Mouse (Mus musculus) limb, embryonic 13.5 days (tissue): ENCODE measurements around the gene Mettl7a1. TPM values are rescaled to one million over a fixed set of nuclear protein-coding genes. Genes with fewer than 3 reads are reported as not detected.
"Not testable (repeated sequence)": the region's sequence is repeated elsewhere in the genome, so short reads cannot be mapped to it uniquely, and the experiment has no call there.

ENCODE experiments used
- ATAC-seq: fragments of 200-750 bp; cut with Nextera tagmentation; 2 replicates; pipeline ENCODE4 v1.8.0; 2017; ENCODE audit warnings: low read depth, moderate number of reproducible peaks, moderate TSS enrichment; ENCODE audit not compliant: low FRiP score
- H3K27ac ChIP-seq: fragments of 300-500 bp; sonication (generic); 2 replicates; pipeline ENCODE4 v1.5.1; 2015; ENCODE audit warnings: inconsistent platforms, mild to moderate bottlenecking, moderate library complexity
- H3K27me3 ChIP-seq: fragments of 300-500 bp; sonication (generic); 2 replicates; pipeline ENCODE4 v1.6.1; 2015; ENCODE audit warnings: mild to moderate bottlenecking, inconsistent platforms
- H3K36me3 ChIP-seq: fragments of 300-500 bp; sonication (generic); 2 replicates; pipeline ENCODE4 v1.6.1; 2015; ENCODE audit warnings: inconsistent platforms, mild to moderate bottlenecking, moderate library complexity
- H3K4me1 ChIP-seq: fragments of 300-500 bp; sonication (generic); 2 replicates; pipeline ENCODE4 v1.6.1; 2015; ENCODE audit warnings: inconsistent platforms
- H3K4me2 ChIP-seq: fragments of 300-500 bp; sonication (generic); replicated peaks from 2 replicates; pipeline ENCODE4 v1.6.1; 2015; ENCODE audit warnings: inconsistent platforms, mild to moderate bottlenecking, moderate library complexity
- H3K4me3 ChIP-seq: fragments of 300-500 bp; sonication (generic); 2 replicates; pipeline ENCODE4 v1.5.1; 2015; ENCODE audit warnings: moderate library complexity, mild to moderate bottlenecking, inconsistent platforms
- H3K9ac ChIP-seq: fragments of 300-500 bp; sonication (generic); 2 replicates; pipeline ENCODE4 v1.6.1; 2015; ENCODE audit warnings: mild to moderate bottlenecking, inconsistent platforms
- H3K9me3 ChIP-seq: fragments of 300-500 bp; sonication (generic); 2 replicates; pipeline ENCODE4 v1.6.1; 2016; ENCODE audit warnings: inconsistent platforms
- WGBS: fragments of 180-500 bp; shearing (Covaris S2); methylation state at CpG from one replicate; pipeline ENCODE4 v1.1.7; 2015; 5-methylcytosine and 5-hydroxymethylcytosine counted together
- polyA plus RNA-seq: library from polyadenylated mRNA; unstranded; fragments of >200 nt; fragmentation: Nextera tagmentation; extraction: Ambion mirVana; gene quantifications from 2 replicates; pipeline ENCODE4 v1.2.1, GENCODE M21; 2015

The Mettl7a1 gene
- polyA plus RNA-seq, 1 experiment from 2014 or later = 4.4 TPM

DNA sequence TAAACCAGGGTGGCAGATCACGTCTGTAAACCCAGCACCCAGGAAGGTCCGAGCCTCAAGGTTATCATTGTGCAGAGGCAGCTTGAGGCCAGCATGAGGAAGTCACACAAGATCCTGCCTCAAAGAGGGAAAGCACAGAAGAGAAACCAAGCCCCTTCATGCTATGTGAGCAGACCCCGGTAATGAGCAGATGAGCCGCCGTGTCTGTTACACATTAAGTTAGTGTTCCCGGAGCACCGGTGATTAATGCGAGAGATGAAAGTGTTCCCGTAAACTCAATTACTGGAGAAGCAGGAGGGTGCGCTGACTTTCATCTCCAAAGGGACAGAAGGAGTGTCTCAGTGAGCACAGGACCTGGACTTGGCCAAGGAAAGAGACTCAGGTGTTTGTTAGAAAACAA, 25.4 kb downstream of the Mettl7a1 start:
- ATAC-seq, H3K36me3 ChIP-seq: not testable (repeated sequence)

DNA sequence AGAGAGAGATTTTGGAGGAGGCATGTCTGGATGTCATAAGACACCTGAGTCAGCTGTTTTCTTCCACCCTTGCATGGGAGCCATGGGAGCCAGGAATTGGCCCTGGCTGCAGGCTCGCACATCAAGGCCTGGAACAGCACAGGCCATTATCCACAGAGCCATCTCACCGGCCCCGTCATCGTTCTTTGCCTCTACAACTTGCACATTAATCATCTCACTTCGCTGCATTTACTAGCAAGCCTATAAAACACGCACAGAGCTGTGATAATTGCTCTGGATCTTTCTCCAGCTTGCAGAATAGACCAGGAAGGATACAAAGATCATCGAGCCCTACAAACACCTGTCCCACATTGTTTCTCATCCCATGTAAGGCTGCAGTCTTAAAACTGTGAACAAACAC, 26.8 kb downstream of the Mettl7a1 start:
- H3K9me3 ChIP-seq = no peaks in the 10 kb centered on the region
- 37% methylated on average over 7 of the region's 7 CpGs for WGBS
- no peak for ATAC-seq

More for the DNA sequence above, 25.4 kb downstream of the Mettl7a1 start:
- not testable (repeated sequence) for H3K4me1 ChIP-seq, H3K9me3 ChIP-seq, H3K27ac ChIP-seq, H3K4me2 ChIP-seq, H3K4me3 ChIP-seq, H3K27me3 ChIP-seq, H3K9ac ChIP-seq
- WGBS = 10% methylated on average over 10 of the region's 10 CpGs

GRCm38 (mm10) chr15:100332077-100332961, 28.4 kb downstream of the Mettl7a1 start:
- ATAC-seq, H3K36me3 ChIP-seq, H3K27ac ChIP-seq, H3K9ac ChIP-seq, H3K27me3 ChIP-seq, H3K4me2 ChIP-seq, H3K9me3 ChIP-seq, H3K4me1 ChIP-seq, H3K4me3 ChIP-seq: not testable (repeated sequence)
- 70% methylated on average over 3 of the region's 10 CpGs for WGBS

More for the DNA sequence above, 26.8 kb downstream of the Mettl7a1 start:
- Histone ChIP-seq H3K4me1 (0 out of 2 replicates have a peak, but pooled peaks cover 5% of the 10 kb centered on the region), H3K27me3 (no peaks in the 10 kb centered on the region), H3K36me3 (no peaks in the 10 kb centered on the region), H3K4me3 (no peak overlapping the region), H3K9ac (no peak overlapping the region), H3K4me2 (no peak overlapping the region), H3K27ac (no peak overlapping the region)

DNA sequence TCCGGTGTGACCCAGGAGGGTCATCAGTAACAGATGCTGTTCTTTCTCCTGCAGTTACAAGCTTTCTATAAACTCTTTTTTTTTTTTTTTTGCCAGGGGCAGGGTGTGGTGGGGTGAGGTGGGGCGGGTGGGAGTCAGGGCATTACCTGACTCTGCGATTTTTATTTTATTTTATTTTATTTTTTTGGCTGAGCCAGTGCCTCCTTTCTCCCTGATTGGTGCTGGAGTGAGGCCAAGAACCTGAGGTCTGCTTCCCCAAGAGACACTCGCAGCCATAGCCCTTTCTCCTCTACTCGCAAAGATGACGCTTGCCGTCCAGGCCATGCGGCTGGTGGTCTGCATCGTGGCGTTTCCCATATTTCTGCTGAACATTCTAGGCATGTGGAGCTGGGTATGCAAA, 30.7 kb downstream of the Mettl7a1 start, which contains the start of gene Mettl7a3:
Mettl7a3 (plus strand) TSS at position 301 of the 400 bp plus-strand sequence.
- Histone ChIP-seq H3K27me3 (no peaks in the 10 kb centered on the region), H3K4me1 (0 out of 2 replicates have a peak, but pooled peaks cover 5% of the 10 kb centered on the region)
- WGBS = 44% methylated on average over 10 of the region's 10 CpGs

GRCm38 (mm10) chr15:100337328-100337727, 33.4 kb downstream of the Mettl7a1 start:
- H3K4me1 ChIP-seq, H3K36me3 ChIP-seq, H3K4me2 ChIP-seq, H3K4me3 ChIP-seq, H3K9me3 ChIP-seq, H3K27me3 ChIP-seq, H3K9ac ChIP-seq, H3K27ac ChIP-seq, ATAC-seq: not testable (repeated sequence)

More for the DNA sequence above, 30.7 kb downstream of the Mettl7a1 start, which contains the start of gene Mettl7a3:
- H3K9ac ChIP-seq = no peak within 1 kb of the TSS
- no peak for ATAC-seq
- H3K4me3 ChIP-seq = no peak within 1 kb of the TSS
- no peak within 1 kb of the TSS for H3K4me2 ChIP-seq
- H3K36me3 ChIP-seq = no peaks in the 10 kb centered on the region
- no peak within 1 kb of the TSS for H3K27ac ChIP-seq
- H3K9me3 ChIP-seq = no peaks in the 10 kb centered on the region

- H3K4me1 ChIP-seq, H3K27me3 ChIP-seq, H3K4me2 ChIP-seq, ATAC-seq, H3K9me3 ChIP-seq, H3K9ac ChIP-seq, H3K36me3 ChIP-seq, H3K27ac ChIP-seq, H3K4me3 ChIP-seq: not testable (repeated sequence)
- WGBS = 37% methylated on average over 10 of the region's 10 CpGs
These were observed 33.9 kb downstream of the Mettl7a1 start for GRCm38 (mm10) chr15:100337847-100338246.

- not testable (repeated sequence) for H3K27me3 ChIP-seq, H3K4me1 ChIP-seq, ATAC-seq, H3K27ac ChIP-seq, H3K9ac ChIP-seq, H3K4me3 ChIP-seq, H3K9me3 ChIP-seq, H3K36me3 ChIP-seq, H3K4me2 ChIP-seq
- WGBS = 63% methylated on average over 4 of the region's 5 CpGs
These were observed 37.5 kb downstream of the Mettl7a1 start for GRCm38 (mm10) chr15:100341314-100341980.

GRCm38 (mm10) chr15:100345484-100345883, 41.5 kb downstream of the Mettl7a1 start:
- Histone ChIP-seq H3K9ac (no peak overlapping the region), H3K36me3 (no peaks in the 10 kb centered on the region), H3K27me3 (no peaks in the 10 kb centered on the region), H3K4me3 (no peak overlapping the region), H3K4me2 (no peak overlapping the region), H3K4me1 (peaks cover 3% of the 10 kb centered on the region; the same call in 1 of the 2 replicates), H3K27ac (no peak overlapping the region), H3K9me3 (peaks cover 4% of the 10 kb centered on the region; the same call in 1 of the 2 replicates)
- ATAC-seq = no peak

GRCm38 (mm10) chr15:100346761-100347160, 42.8 kb downstream of the Mettl7a1 start:
- H3K4me2 ChIP-seq = 0 out of 2 replicates have a peak overlapping the region, but pooled peaks have one; percentile 11
- H3K27me3 ChIP-seq = no peaks in the 10 kb centered on the region
- peaks cover 4% of the 10 kb centered on the region; the same call in 1 of the 2 replicates for H3K9me3 ChIP-seq
- peaks cover 12% of the 10 kb centered on the region for H3K4me1 ChIP-seq
- no peak overlapping the region for H3K9ac ChIP-seq
- no peaks in the 10 kb centered on the region for H3K36me3 ChIP-seq
- WGBS = 58% methylated on average over 14 of the region's 14 CpGs
- no peak for ATAC-seq
- H3K27ac ChIP-seq = peak overlapping the region; percentile 44; the same call in 1 of the 2 replicates
- no peak overlapping the region for H3K4me3 ChIP-seq

GRCm38 (mm10) chr15:100349496-100349895, 45.6 kb downstream of the Mettl7a1 start:
- H3K9ac ChIP-seq = no peak overlapping the region
- H3K27me3 ChIP-seq = no peaks in the 10 kb centered on the region
- peaks cover 4% of the 10 kb centered on the region; the same call in 1 of the 2 replicates for H3K9me3 ChIP-seq
- H3K4me3 ChIP-seq = no peak overlapping the region
- H3K36me3 ChIP-seq = no peaks in the 10 kb centered on the region
- H3K4me1 ChIP-seq = peaks cover 16% of the 10 kb centered on the region
- H3K4me2 ChIP-seq = no peak overlapping the region
- no peak overlapping the region for H3K27ac ChIP-seq
- 29% methylated on average over 2 of the region's 2 CpGs for WGBS
- no peak for ATAC-seq

GRCm38 (mm10) chr15:100351501-100352060, 47.6 kb downstream of the Mettl7a1 start:
- no peaks in the 10 kb centered on the region for H3K9me3 ChIP-seq
- H3K36me3 ChIP-seq = no peaks in the 10 kb centered on the region
- H3K4me3 ChIP-seq = no peak overlapping the region
- H3K4me1 ChIP-seq = peaks cover 12% of the 10 kb centered on the region
- no peak overlapping the region for H3K27ac ChIP-seq
- no peak overlapping the region for H3K4me2 ChIP-seq
- 39% methylated on average over 6 of the region's 6 CpGs for WGBS
- no peak overlapping the region for H3K9ac ChIP-seq
- ATAC-seq = no peak
- H3K27me3 ChIP-seq = no peaks in the 10 kb centered on the region

GRCm38 (mm10) chr15:100352711-100353250, 48.8 kb downstream of the Mettl7a1 start, which contains the start of the genes Methig1 and Mettl7a2:
Gene Methig1, plus strand, starts transcription at chr15:100353149.
Gene Mettl7a2, plus strand, starts transcription at chr15:100353200.
- no peak for ATAC-seq
- H3K4me1 ChIP-seq = peaks cover 12% of the 10 kb centered on the region
- H3K9ac ChIP-seq = no peak within 1 kb of the TSS
- 69% methylated on average over 10 of the region's 10 CpGs for WGBS
- no peak within 1 kb of the TSS for H3K4me3 ChIP-seq
- H3K36me3 ChIP-seq = no peaks in the 10 kb centered on the region
- no peaks in the 10 kb centered on the region for H3K9me3 ChIP-seq
- H3K4me2 ChIP-seq = no peak within 1 kb of the TSS
- no peaks in the 10 kb centered on the region for H3K27me3 ChIP-seq
- H3K27ac ChIP-seq = no peak within 1 kb of the TSS
